ENCODE assay signal across 19 mouse cellular contexts in genomic region chr11:114611690-114612089, GRCm38 (mm10).
"Had no signal": no experiment of that assay in that cellular context is flagged by ENCODE, and none has a peak within 500 bp of the region (broad histone marks: within the 10 kb centered on the region; RNA-seq: fewer than 3 reads in every experiment).

No protein-coding gene starts in this region.

- DNase-seq: kidney, adult 18-20 months; kidney, adult 9 months; kidney, postnatal 14 days; kidney, postnatal 4 days; liver; lung, adult 18-20 months; lung, postnatal 10 days; lung, postnatal 36 days; thymus, adult 18-20 months; thymus, postnatal 14 days; thymus, postnatal 4 days had no signal

- H3K36me3 ChIP-seq: limb, embryonic 10.5 days; limb, embryonic 13.5 days; liver, embryonic 12.5 days; liver, embryonic 15.5 days; lung, embryonic 15.5 days; midbrain, embryonic 15.5 days; neural tube, embryonic 12.5 days; neural tube, embryonic 15.5 days had no signal

- H3K27ac ChIP-seq: limb, embryonic 10.5 days; limb, embryonic 13.5 days; liver, embryonic 12.5 days; liver, embryonic 15.5 days; lung, embryonic 15.5 days; midbrain, embryonic 15.5 days; neural tube, embryonic 12.5 days; neural tube, embryonic 15.5 days had no signal

- H3K4me3 ChIP-seq: limb, embryonic 10.5 days; limb, embryonic 13.5 days; liver, embryonic 12.5 days; liver, embryonic 15.5 days; lung, embryonic 15.5 days; midbrain, embryonic 15.5 days; neural tube, embryonic 12.5 days; neural tube, embryonic 15.5 days had no signal

- H3K4me1 ChIP-seq: limb, embryonic 10.5 days; limb, embryonic 13.5 days; liver, embryonic 12.5 days; liver, embryonic 15.5 days; lung, embryonic 15.5 days; midbrain, embryonic 15.5 days; neural tube, embryonic 12.5 days; neural tube, embryonic 15.5 days had no signal

- H3K27me3 ChIP-seq: limb, embryonic 13.5 days; liver, embryonic 12.5 days; liver, embryonic 15.5 days; lung, embryonic 15.5 days; midbrain, embryonic 15.5 days; neural tube, embryonic 12.5 days; neural tube, embryonic 15.5 days had no signal
